Mouse (Mus musculus): ENCODE measurements around the gene Fbxo47. TPM values are rescaled to one million over a fixed set of nuclear protein-coding genes. Genes with fewer than 3 reads are reported as not detected.
A peak's percentile ranks its signal among the peaks of the same experiment; 100 is the strongest.

The Fbxo47 gene
- polyA plus RNA-seq, 1 experiment from 2014 or later, result 0.70 TPM

- peaks cover 94% of the 10 kb centered on the region for H3K4me1 ChIP-seq
- peaks cover 74% of the 10 kb centered on the region for H3K36me3 ChIP-seq
- no peak overlapping the region for H3K4me2 ChIP-seq
- H3K4me3 ChIP-seq, result no peak overlapping the region
- peak overlapping the region; percentile 2; the same call in 1 of the 2 replicates for H3K9ac ChIP-seq
- no peaks in the 10 kb centered on the region for H3K9me3 ChIP-seq
- H3K27me3 ChIP-seq (replicated peaks), result no peaks in the 10 kb centered on the region
- WGBS, result 46% methylated on average over 12 of the region's 13 CpGs
- ATAC-seq (ENCODE audit: extremely low read depth, insufficient number of reproducible peaks, low FRiP score, low TSS enrichment), result no peak
- no peak overlapping the region for H3K27ac ChIP-seq (replicated peaks)
Observed at GRCm38 (mm10) chr11:97811569-97812362, 72.2 kb downstream of the Fbxo47 start.

GRCm38 (mm10) chr11:97810970-97811369, 73.0 kb downstream of the Fbxo47 start:
- H3K27ac ChIP-seq (replicated peaks), result no peak overlapping the region
- H3K4me1 ChIP-seq, result peaks cover 94% of the 10 kb centered on the region
- no peak overlapping the region for H3K4me3 ChIP-seq
- no peak overlapping the region for H3K4me2 ChIP-seq
- H3K9me3 ChIP-seq, result no peaks in the 10 kb centered on the region
- H3K9ac ChIP-seq, result no peak overlapping the region
- WGBS, result 53% methylated on average over 3 of the region's 3 CpGs
- ATAC-seq (ENCODE audit: extremely low read depth, insufficient number of reproducible peaks, low FRiP score, low TSS enrichment), result no peak
- H3K27me3 ChIP-seq (replicated peaks), result no peaks in the 10 kb centered on the region
- peaks cover 67% of the 10 kb centered on the region for H3K36me3 ChIP-seq

GRCm38 (mm10) chr11:97810356-97810755, 73.6 kb downstream of the Fbxo47 start:
- no peak overlapping the region for H3K4me3 ChIP-seq
- 0 out of 2 replicates have a peak overlapping the region, but pooled peaks have one; percentile 24 for H3K9ac ChIP-seq
- no peaks in the 10 kb centered on the region for H3K9me3 ChIP-seq
- peaks cover 94% of the 10 kb centered on the region for H3K4me1 ChIP-seq
- ATAC-seq (ENCODE audit: extremely low read depth, insufficient number of reproducible peaks, low FRiP score, low TSS enrichment), result no peak
- no peak overlapping the region for H3K27ac ChIP-seq (replicated peaks)
- 61% methylated on average over 7 of the region's 7 CpGs for whole genome bisulfite sequencing
- H3K4me2 ChIP-seq, result no peak overlapping the region
- H3K36me3 ChIP-seq, result peaks cover 61% of the 10 kb centered on the region
- H3K27me3 ChIP-seq (replicated peaks), result no peaks in the 10 kb centered on the region

- WGBS, result 46% methylated on average over 7 of the region's 7 CpGs
- no peak overlapping the region for H3K4me3 ChIP-seq
- peaks cover 98% of the 10 kb centered on the region for H3K4me1 ChIP-seq
- peaks cover 52% of the 10 kb centered on the region for H3K36me3 ChIP-seq
- ATAC-seq (ENCODE audit: extremely low read depth, insufficient number of reproducible peaks, low FRiP score, low TSS enrichment), result no peak
- peak overlapping the region; percentile 8; the same call in 1 of the 2 replicates for H3K4me2 ChIP-seq
- no peaks in the 10 kb centered on the region for H3K27me3 ChIP-seq (replicated peaks)
- H3K9me3 ChIP-seq, result no peaks in the 10 kb centered on the region
- peak overlapping the region; percentile 73 for H3K27ac ChIP-seq (replicated peaks)
- H3K9ac ChIP-seq, result peak overlapping the region; percentile 45
Observed at GRCm38 (mm10) chr11:97809235-97810121, 74.5 kb downstream of the Fbxo47 start.

GRCm38 (mm10) chr11:97808621-97809234, 75.2 kb downstream of the Fbxo47 start:
- Histone ChIP-seq H3K36me3 (peaks cover 45% of the 10 kb centered on the region), H3K4me1 (peaks cover 99% of the 10 kb centered on the region), H3K27me3 (replicated peaks) (no peaks in the 10 kb centered on the region), H3K4me2 (peak overlapping the region; percentile 8; the same call in 1 of the 2 replicates), H3K9ac (peak overlapping the region; percentile 45), H3K4me3 (no peak overlapping the region), H3K9me3 (no peaks in the 10 kb centered on the region), H3K27ac (replicated peaks) (peak overlapping the region; percentile 73)
- WGBS, result 39% methylated on average over 5 of the region's 5 CpGs
- no peak for ATAC-seq (ENCODE audit: extremely low read depth, insufficient number of reproducible peaks, low FRiP score, low TSS enrichment)

GRCm38 (mm10) chr11:97808093-97808492, 75.9 kb downstream of the Fbxo47 start:
- peak overlapping the region; percentile 45; the same call in 1 of the 2 replicates for H3K9ac ChIP-seq
- WGBS, result 37% methylated on average over 2 of the region's 2 CpGs

GRCm38 (mm10) chr11:97807626-97808025, 76.3 kb downstream of the Fbxo47 start:
- 26% methylated on average over 6 of the region's 6 CpGs for WGBS
- H3K4me3 ChIP-seq, result no peak overlapping the region
- no peaks in the 10 kb centered on the region for H3K9me3 ChIP-seq
- H3K27me3 ChIP-seq (replicated peaks), result no peaks in the 10 kb centered on the region
- no peak for ATAC-seq (ENCODE audit: extremely low read depth, insufficient number of reproducible peaks, low FRiP score, low TSS enrichment)
- H3K36me3 ChIP-seq, result peaks cover 36% of the 10 kb centered on the region
- no peak overlapping the region for H3K9ac ChIP-seq
- H3K4me2 ChIP-seq, result no peak overlapping the region; the same call in 1 of the 2 replicates
- H3K27ac ChIP-seq (replicated peaks), result peak overlapping the region; percentile 73
- H3K4me1 ChIP-seq, result peaks cover 99% of the 10 kb centered on the region

More at GRCm38 (mm10) chr11:97808093-97808492, 75.9 kb downstream of the Fbxo47 start:
- peak overlapping the region; percentile 73 for H3K27ac ChIP-seq (replicated peaks)
- peaks cover 39% of the 10 kb centered on the region for H3K36me3 ChIP-seq
- H3K4me2 ChIP-seq, result peak overlapping the region; percentile 0
- no peaks in the 10 kb centered on the region for H3K27me3 ChIP-seq (replicated peaks)
- no peaks in the 10 kb centered on the region for H3K9me3 ChIP-seq
- no peak overlapping the region for H3K4me3 ChIP-seq
- H3K4me1 ChIP-seq, result peaks cover 99% of the 10 kb centered on the region
- ATAC-seq (ENCODE audit: extremely low read depth, insufficient number of reproducible peaks, low FRiP score, low TSS enrichment), result no peak

GRCm38 (mm10) chr11:97806613-97806964, 77.4 kb downstream of the Fbxo47 start:
- H3K4me3 ChIP-seq, result no peak overlapping the region
- H3K27me3 ChIP-seq (replicated peaks), result no peaks in the 10 kb centered on the region
- 73% methylated on average over 7 of the region's 7 CpGs for WGBS
- peak overlapping the region; percentile 52 for H3K9ac ChIP-seq
- H3K4me1 ChIP-seq, result peaks cover 99% of the 10 kb centered on the region
- no peak for ATAC-seq (ENCODE audit: extremely low read depth, insufficient number of reproducible peaks, low FRiP score, low TSS enrichment)
- peak overlapping the region; percentile 89 for H3K27ac ChIP-seq (replicated peaks)
- H3K9me3 ChIP-seq, result no peaks in the 10 kb centered on the region
- H3K36me3 ChIP-seq, result peaks cover 31% of the 10 kb centered on the region
- peak overlapping the region; percentile 61; the same call in 1 of the 2 replicates for H3K4me2 ChIP-seq

GRCm38 (mm10) chr11:97805662-97806612, 78.0 kb downstream of the Fbxo47 start:
- H3K4me3 ChIP-seq, result peak overlapping the region; percentile 19; the same call in 1 of the 2 replicates
- peak overlapping the region; percentile 89 for H3K27ac ChIP-seq (replicated peaks)
- ATAC-seq (ENCODE audit: extremely low read depth, insufficient number of reproducible peaks, low FRiP score, low TSS enrichment), result no peak
- H3K36me3 ChIP-seq, result peaks cover 31% of the 10 kb centered on the region
- H3K4me1 ChIP-seq, result peaks cover 99% of the 10 kb centered on the region
- H3K9me3 ChIP-seq, result no peaks in the 10 kb centered on the region
- H3K9ac ChIP-seq, result peak overlapping the region; percentile 52
- no peaks in the 10 kb centered on the region for H3K27me3 ChIP-seq (replicated peaks)
- peak overlapping the region; percentile 61 for H3K4me2 ChIP-seq
- WGBS, result 31% methylated on average over 15 of the region's 15 CpGs

Data from heart, embryonic 13.5 days (tissue).